Mouse (Mus musculus): ENCODE results near the gene Zfp593. TPM values are rescaled to one million over a fixed set of nuclear protein-coding genes. Genes with fewer than 3 reads are reported as not detected.

Gene Zfp593
- polyA plus RNA-seq, 1 experiment from 2014 or later = 17.2 TPM

- Histone ChIP-seq H3K4me2 (replicated peaks) (peak overlapping the region; percentile 90), H3K4me1 (peaks cover 54% of the 10 kb centered on the region), H3K9ac (no peak overlapping the region), H3K9me3 (replicated peaks) (no peaks in the 10 kb centered on the region), H3K27ac (replicated peaks) (no peak overlapping the region), H3K27me3 (peaks cover 81% of the 10 kb centered on the region), H3K36me3 (no peaks in the 10 kb centered on the region), H3K4me3 (replicated peaks) (peak overlapping the region; percentile 48)
- 2% methylated on average over 30 of the region's 30 CpGs for WGBS
- peak; percentile 58; the same call in 1 of the 2 replicates for ATAC-seq (ENCODE audit: insufficient number of reproducible peaks, low FRiP score, low TSS enrichment, low read depth)
Measured at GRCm38 (mm10) chr4:134249651-134250050, 4.3 kb upstream of the Zfp593 start.

GRCm38 (mm10) chr4:134246719-134247258, 1.4 kb upstream of the Zfp593 start, which contains the start of gene Gm30191:
TSS of gene Gm30191 (plus strand) at chr4:134246935.
- Histone ChIP-seq H3K36me3 (no peaks in the 10 kb centered on the region), H3K4me2 (replicated peaks) (peak within 1 kb of the TSS; percentile 88), H3K9me3 (replicated peaks) (no peaks in the 10 kb centered on the region), H3K27me3 (peaks cover 52% of the 10 kb centered on the region), H3K4me3 (replicated peaks) (peak within 1 kb of the TSS; percentile 82), H3K9ac (no peak within 1 kb of the TSS; the same call in 1 of the 2 replicates), H3K4me1 (peaks cover 41% of the 10 kb centered on the region), H3K27ac (replicated peaks) (no peak within 1 kb of the TSS)
- 64% methylated on average over 7 of the region's 7 CpGs for WGBS
- ATAC-seq (ENCODE audit: insufficient number of reproducible peaks, low FRiP score, low TSS enrichment, low read depth) = no peak

- H3K4me1 ChIP-seq = peaks cover 36% of the 10 kb centered on the region
- H3K27me3 ChIP-seq = peaks cover 47% of the 10 kb centered on the region
- no peak overlapping the region for H3K4me3 ChIP-seq (replicated peaks)
- 42% methylated on average over 4 of the region's 4 CpGs for WGBS
- H3K36me3 ChIP-seq = no peaks in the 10 kb centered on the region
- no peak overlapping the region for H3K9ac ChIP-seq
- H3K9me3 ChIP-seq (replicated peaks) = no peaks in the 10 kb centered on the region
- H3K4me2 ChIP-seq (replicated peaks) = peak overlapping the region; percentile 88; the same call in 1 of the 2 replicates
- no peak for ATAC-seq (ENCODE audit: insufficient number of reproducible peaks, low FRiP score, low TSS enrichment, low read depth)
- H3K27ac ChIP-seq (replicated peaks) = no peak overlapping the region
Measured at GRCm38 (mm10) chr4:134246256-134246655, 864 bp upstream of the Zfp593 start.

- no peak within 1 kb of the TSS for H3K27ac ChIP-seq (replicated peaks)
- H3K4me2 ChIP-seq (replicated peaks) = peak within 1 kb of the TSS; percentile 88
- ATAC-seq (ENCODE audit: insufficient number of reproducible peaks, low FRiP score, low TSS enrichment, low read depth) = no peak
- no peak within 1 kb of the TSS for H3K9ac ChIP-seq
- 80% methylated on average over 17 of the region's 17 CpGs for WGBS
- no peaks in the 10 kb centered on the region for H3K36me3 ChIP-seq
- H3K27me3 ChIP-seq = peaks cover 21% of the 10 kb centered on the region
- no peaks in the 10 kb centered on the region for H3K9me3 ChIP-seq (replicated peaks)
- peaks cover 20% of the 10 kb centered on the region for H3K4me1 ChIP-seq
- H3K4me3 ChIP-seq (replicated peaks) = peak within 1 kb of the TSS; percentile 82
Measured at GRCm38 (mm10) chr4:134243516-134244250, 1.7 kb downstream of the Zfp593 start, which contains the start of gene E130218I03Rik. TSS of gene E130218I03Rik (plus strand) at chr4:134243662.

- 13% methylated on average over 10 of the region's 10 CpGs for WGBS
- H3K27ac ChIP-seq (replicated peaks) = no peak overlapping the region
- H3K36me3 ChIP-seq = no peaks in the 10 kb centered on the region
- ATAC-seq (ENCODE audit: insufficient number of reproducible peaks, low FRiP score, low TSS enrichment, low read depth) = no peak
- peaks cover 14% of the 10 kb centered on the region for H3K27me3 ChIP-seq
- peak overlapping the region; percentile 38 for H3K4me3 ChIP-seq (replicated peaks)
- no peak overlapping the region for H3K9ac ChIP-seq
- peaks cover 14% of the 10 kb centered on the region for H3K4me1 ChIP-seq
- no peaks in the 10 kb centered on the region for H3K9me3 ChIP-seq (replicated peaks)
- H3K4me2 ChIP-seq (replicated peaks) = peak overlapping the region; percentile 53
Measured at GRCm38 (mm10) chr4:134238686-134239085, 6.7 kb downstream of the Zfp593 start.

- Histone ChIP-seq H3K9me3 (replicated peaks) (no peaks in the 10 kb centered on the region), H3K27ac (replicated peaks) (peak within 1 kb of the TSS; percentile 29; the same call in 1 of the 2 replicates), H3K4me2 (replicated peaks) (peak within 1 kb of the TSS; percentile 53), H3K36me3 (no peaks in the 10 kb centered on the region), H3K27me3 (peaks cover 14% of the 10 kb centered on the region), H3K9ac (0 out of 2 replicates have a peak within 1 kb of the TSS, but pooled peaks have one; percentile 13), H3K4me3 (replicated peaks) (peak within 1 kb of the TSS; percentile 38), H3K4me1 (peaks cover 14% of the 10 kb centered on the region)
- WGBS = 2% methylated on average over 18 of the region's 18 CpGs
- peak; percentile 72 for ATAC-seq (ENCODE audit: insufficient number of reproducible peaks, low FRiP score, low TSS enrichment, low read depth)
Measured at GRCm38 (mm10) chr4:134238279-134238651, 7.1 kb downstream of the Zfp593 start, which contains the start of gene Cnksr1. TSS of gene Cnksr1 (minus strand) at chr4:134238399.

GRCm38 (mm10) chr4:134237582-134238278, 7.7 kb downstream of the Zfp593 start:
- peak overlapping the region; percentile 53 for H3K4me2 ChIP-seq (replicated peaks)
- H3K27me3 ChIP-seq = peaks cover 14% of the 10 kb centered on the region
- no peaks in the 10 kb centered on the region for H3K36me3 ChIP-seq
- H3K9me3 ChIP-seq (replicated peaks) = no peaks in the 10 kb centered on the region
- 14% methylated on average over 19 of the region's 19 CpGs for WGBS
- 0 out of 2 replicates have a peak overlapping the region, but pooled peaks have one; percentile 13 for H3K9ac ChIP-seq
- H3K27ac ChIP-seq (replicated peaks) = peak overlapping the region; percentile 29; the same call in 1 of the 2 replicates
- ATAC-seq (ENCODE audit: insufficient number of reproducible peaks, low FRiP score, low TSS enrichment, low read depth) = no peak
- peak overlapping the region; percentile 38 for H3K4me3 ChIP-seq (replicated peaks)
- peaks cover 14% of the 10 kb centered on the region for H3K4me1 ChIP-seq

GRCm38 (mm10) chr4:134234876-134235275, 10.5 kb downstream of the Zfp593 start:
- H3K9me3 ChIP-seq (replicated peaks) = no peaks in the 10 kb centered on the region
- no peak overlapping the region for H3K4me2 ChIP-seq (replicated peaks)
- peaks cover 14% of the 10 kb centered on the region for H3K4me1 ChIP-seq
- peaks cover 14% of the 10 kb centered on the region for H3K27me3 ChIP-seq
- ATAC-seq (ENCODE audit: insufficient number of reproducible peaks, low FRiP score, low TSS enrichment, low read depth) = no peak
- H3K36me3 ChIP-seq = no peaks in the 10 kb centered on the region
- 74% methylated on average over 5 of the region's 5 CpGs for WGBS
- no peak overlapping the region for H3K4me3 ChIP-seq (replicated peaks)
- H3K9ac ChIP-seq = no peak overlapping the region
- H3K27ac ChIP-seq (replicated peaks) = no peak overlapping the region

GRCm38 (mm10) chr4:134230431-134230830, 15.0 kb downstream of the Zfp593 start:
- no peaks in the 10 kb centered on the region for H3K4me1 ChIP-seq
- H3K4me2 ChIP-seq (replicated peaks) = no peak overlapping the region
- H3K27me3 ChIP-seq = no peaks in the 10 kb centered on the region
- no peak overlapping the region for H3K27ac ChIP-seq (replicated peaks)
- WGBS = 32% methylated on average over 8 of the region's 8 CpGs
- no peaks in the 10 kb centered on the region for H3K9me3 ChIP-seq (replicated peaks)
- H3K4me3 ChIP-seq (replicated peaks) = no peak overlapping the region
- no peak overlapping the region for H3K9ac ChIP-seq
- ATAC-seq (ENCODE audit: insufficient number of reproducible peaks, low FRiP score, low TSS enrichment, low read depth) = no peak
- no peaks in the 10 kb centered on the region for H3K36me3 ChIP-seq

GRCm38 (mm10) chr4:134227194-134227593, 18.2 kb downstream of the Zfp593 start, which contains the start of gene Catsper4:
TSS of gene Catsper4 (minus strand) at chr4:134227383.
- H3K27me3 ChIP-seq = no peaks in the 10 kb centered on the region
- no peaks in the 10 kb centered on the region for H3K9me3 ChIP-seq (replicated peaks)
- no peak for ATAC-seq (ENCODE audit: insufficient number of reproducible peaks, low FRiP score, low TSS enrichment, low read depth)
- H3K4me3 ChIP-seq (replicated peaks) = no peak within 1 kb of the TSS
- H3K9ac ChIP-seq = no peak within 1 kb of the TSS
- H3K36me3 ChIP-seq = no peaks in the 10 kb centered on the region
- 69% methylated on average over 8 of the region's 8 CpGs for WGBS
- no peak within 1 kb of the TSS for H3K27ac ChIP-seq (replicated peaks)
- H3K4me1 ChIP-seq = no peaks in the 10 kb centered on the region
- H3K4me2 ChIP-seq (replicated peaks) = no peak within 1 kb of the TSS

All from embryonic facial prominence, embryonic 15.5 days (tissue).